Mouse (Mus musculus): ENCODE measurements around the gene Mrps7. TPM values are rescaled to one million over a fixed set of nuclear protein-coding genes. Genes with fewer than 3 reads are reported as not detected.

Mrps7 gene
- polyA plus RNA-seq (2014; fragmentation: Nextera tagmentation; extraction: Ambion mirVana), result 93.9 and 95.3 TPM in 2 replicates

- H3K9ac ChIP-seq (ENCODE audit: low read length), result peak within 1 kb of the TSS; percentile 94
- H3K9me3 ChIP-seq (ENCODE audit: control insufficient read depth, low read length), result no peaks in the 10 kb centered on the region
- peak; percentile 98 for ATAC-seq (replicated peaks; ENCODE audit: low FRiP score)
- peak within 1 kb of the TSS; percentile 96 for H3K4me3 ChIP-seq (ENCODE audit: low read depth, low read length)
- H3K4me1 ChIP-seq (replicated peaks; ENCODE audit: control insufficient read depth, insufficient read depth, low read length), result peaks cover 10% of the 10 kb centered on the region
- H3K36me3 ChIP-seq (ENCODE audit: control insufficient read depth, insufficient read depth, low read length), result peaks cover 16% of the 10 kb centered on the region; the same call in 1 of the 2 replicates
- DNase-seq (ENCODE audit: low spot score), result peak; percentile 93
- H3K4me2 ChIP-seq (ENCODE audit: low read depth, low read length, severe bottlenecking), result peak within 1 kb of the TSS; percentile 94
- H3K27ac ChIP-seq (ENCODE audit: low read depth, low read length), result peak within 1 kb of the TSS; percentile 75
- H3K27me3 ChIP-seq (ENCODE audit: control insufficient read depth, insufficient read depth, low read length), result no peaks in the 10 kb centered on the region
- WGBS, result under 1% methylated on average over 91 of the region's 93 CpGs
Measured at GRCm38 (mm10) chr11:115603476-115604303, at the start of gene Mrps7, which contains the start of gene Gga3. Gene Mrps7, plus strand, starts transcription at chr11:115603925. Gene Gga3, minus strand, starts transcription at chr11:115604051.

GRCm38 (mm10) chr11:115555717-115556116 lies 48.0 kb upstream of the Mrps7 start:
- H3K27ac ChIP-seq (ENCODE audit: low read depth, low read length), result no peak overlapping the region
- no peaks in the 10 kb centered on the region for H3K27me3 ChIP-seq (ENCODE audit: control insufficient read depth, insufficient read depth, low read length)
- no peak overlapping the region for H3K9ac ChIP-seq (ENCODE audit: low read length)
- H3K36me3 ChIP-seq (ENCODE audit: control insufficient read depth, insufficient read depth, low read length), result no peaks in the 10 kb centered on the region
- H3K4me3 ChIP-seq (ENCODE audit: low read depth, low read length), result no peak overlapping the region
- no peaks in the 10 kb centered on the region for H3K9me3 ChIP-seq (ENCODE audit: control insufficient read depth, low read length)
- no peaks in the 10 kb centered on the region for H3K4me1 ChIP-seq (replicated peaks; ENCODE audit: control insufficient read depth, insufficient read depth, low read length)
- 85% methylated on average over 17 of the region's 17 CpGs for WGBS
- ATAC-seq (replicated peaks; ENCODE audit: low FRiP score) (no peak), DNase-seq (ENCODE audit: low spot score) (no peak)
- H3K4me2 ChIP-seq (ENCODE audit: low read depth, low read length, severe bottlenecking), result no peak overlapping the region

GRCm38 (mm10) chr11:115563406-115563805 lies 40.3 kb upstream of the Mrps7 start:
- Histone ChIP-seq H3K9ac (ENCODE audit: low read length) (peak overlapping the region; percentile 81), H3K4me3 (ENCODE audit: low read depth, low read length) (peak overlapping the region; percentile 72), H3K4me1 (replicated peaks; ENCODE audit: control insufficient read depth, insufficient read depth, low read length) (peaks cover 4% of the 10 kb centered on the region; the same call in 1 of the 2 replicates), H3K4me2 (ENCODE audit: low read depth, low read length, severe bottlenecking) (peak overlapping the region; percentile 52), H3K27me3 (ENCODE audit: control insufficient read depth, insufficient read depth, low read length) (no peaks in the 10 kb centered on the region), H3K36me3 (ENCODE audit: control insufficient read depth, insufficient read depth, low read length) (no peaks in the 10 kb centered on the region; the same call in 1 of the 2 replicates), H3K9me3 (ENCODE audit: control insufficient read depth, low read length) (no peaks in the 10 kb centered on the region), H3K27ac (ENCODE audit: low read depth, low read length) (peak overlapping the region; percentile 77; the same call in 1 of the 2 replicates)
- WGBS, result 52% methylated on average over 4 of the region's 4 CpGs
- DNase-seq (ENCODE audit: low spot score) (no peak), ATAC-seq (replicated peaks; ENCODE audit: low FRiP score) (no peak)

- no peaks in the 10 kb centered on the region for H3K9me3 ChIP-seq (ENCODE audit: control insufficient read depth, low read length)
- peak within 1 kb of the TSS; percentile 52 for H3K4me2 ChIP-seq (ENCODE audit: low read depth, low read length, severe bottlenecking)
- under 1% methylated on average over 42 of the region's 42 CpGs for WGBS
- H3K9ac ChIP-seq (ENCODE audit: low read length), result peak within 1 kb of the TSS; percentile 81
- H3K27me3 ChIP-seq (ENCODE audit: control insufficient read depth, insufficient read depth, low read length), result no peaks in the 10 kb centered on the region
- peak within 1 kb of the TSS; percentile 77 for H3K27ac ChIP-seq (ENCODE audit: low read depth, low read length)
- ATAC-seq (replicated peaks; ENCODE audit: low FRiP score) (peak; percentile 92), DNase-seq (ENCODE audit: low spot score) (peak; percentile 99)
- peak within 1 kb of the TSS; percentile 72 for H3K4me3 ChIP-seq (ENCODE audit: low read depth, low read length)
- peaks cover 4% of the 10 kb centered on the region; the same call in 1 of the 2 replicates for H3K4me1 ChIP-seq (replicated peaks; ENCODE audit: control insufficient read depth, insufficient read depth, low read length)
- no peaks in the 10 kb centered on the region; the same call in 1 of the 2 replicates for H3K36me3 ChIP-seq (ENCODE audit: control insufficient read depth, insufficient read depth, low read length)
Measured at GRCm38 (mm10) chr11:115564064-115564809, 39.5 kb upstream of the Mrps7 start, which contains the start of gene Nup85. Gene Nup85, plus strand, starts transcription at chr11:115564434.

- no peak for ATAC-seq (replicated peaks; ENCODE audit: low FRiP score)
- DNase-seq (ENCODE audit: low spot score), result peak; percentile 45
- Histone ChIP-seq H3K4me2 (ENCODE audit: low read depth, low read length, severe bottlenecking) (peak overlapping the region; percentile 52), H3K9me3 (ENCODE audit: control insufficient read depth, low read length) (no peaks in the 10 kb centered on the region), H3K27ac (ENCODE audit: low read depth, low read length) (no peak overlapping the region), H3K27me3 (ENCODE audit: control insufficient read depth, insufficient read depth, low read length) (no peaks in the 10 kb centered on the region), H3K9ac (ENCODE audit: low read length) (peak overlapping the region; percentile 81), H3K36me3 (ENCODE audit: control insufficient read depth, insufficient read depth, low read length) (peaks cover 6% of the 10 kb centered on the region; the same call in 1 of the 2 replicates), H3K4me3 (ENCODE audit: low read depth, low read length) (peak overlapping the region; percentile 72), H3K4me1 (replicated peaks; ENCODE audit: control insufficient read depth, insufficient read depth, low read length) (peaks cover 4% of the 10 kb centered on the region; the same call in 1 of the 2 replicates)
- WGBS, result 20% methylated on average over 7 of the region's 7 CpGs
Measured at GRCm38 (mm10) chr11:115564961-115565360, 38.8 kb upstream of the Mrps7 start.

- Histone ChIP-seq H3K27me3 (ENCODE audit: control insufficient read depth, insufficient read depth, low read length) (no peaks in the 10 kb centered on the region), H3K4me2 (ENCODE audit: low read depth, low read length, severe bottlenecking) (no peak overlapping the region), H3K4me3 (ENCODE audit: low read depth, low read length) (no peak overlapping the region), H3K9me3 (ENCODE audit: control insufficient read depth, low read length) (no peaks in the 10 kb centered on the region), H3K9ac (ENCODE audit: low read length) (no peak overlapping the region), H3K27ac (ENCODE audit: low read depth, low read length) (no peak overlapping the region), H3K4me1 (replicated peaks; ENCODE audit: control insufficient read depth, insufficient read depth, low read length) (no peaks in the 10 kb centered on the region), H3K36me3 (ENCODE audit: control insufficient read depth, insufficient read depth, low read length) (peaks cover 8% of the 10 kb centered on the region)
- DNase-seq (ENCODE audit: low spot score) (no peak), ATAC-seq (replicated peaks; ENCODE audit: low FRiP score) (no peak)
Measured at GRCm38 (mm10) chr11:115579080-115579479, 24.6 kb upstream of the Mrps7 start.

GRCm38 (mm10) chr11:115582913-115583606 lies 20.7 kb upstream of the Mrps7 start:
- H3K36me3 ChIP-seq (ENCODE audit: control insufficient read depth, insufficient read depth, low read length), result peaks cover 22% of the 10 kb centered on the region
- H3K27ac ChIP-seq (ENCODE audit: low read depth, low read length), result no peak overlapping the region
- H3K4me3 ChIP-seq (ENCODE audit: low read depth, low read length), result no peak overlapping the region
- no peaks in the 10 kb centered on the region for H3K27me3 ChIP-seq (ENCODE audit: control insufficient read depth, insufficient read depth, low read length)
- no peaks in the 10 kb centered on the region for H3K4me1 ChIP-seq (replicated peaks; ENCODE audit: control insufficient read depth, insufficient read depth, low read length)
- no peak overlapping the region for H3K9ac ChIP-seq (ENCODE audit: low read length)
- WGBS, result 90% methylated on average over 10 of the region's 10 CpGs
- H3K9me3 ChIP-seq (ENCODE audit: control insufficient read depth, low read length), result no peaks in the 10 kb centered on the region
- no peak overlapping the region for H3K4me2 ChIP-seq (ENCODE audit: low read depth, low read length, severe bottlenecking)
- no peak for ATAC-seq (replicated peaks; ENCODE audit: low FRiP score)
- DNase-seq (ENCODE audit: low spot score), result no peak
